Mouse (Mus musculus): ENCODE results near the gene Phykpl.
A peak's percentile ranks its signal among the peaks of the same experiment; 100 is the strongest.

The Phykpl gene

DNA sequence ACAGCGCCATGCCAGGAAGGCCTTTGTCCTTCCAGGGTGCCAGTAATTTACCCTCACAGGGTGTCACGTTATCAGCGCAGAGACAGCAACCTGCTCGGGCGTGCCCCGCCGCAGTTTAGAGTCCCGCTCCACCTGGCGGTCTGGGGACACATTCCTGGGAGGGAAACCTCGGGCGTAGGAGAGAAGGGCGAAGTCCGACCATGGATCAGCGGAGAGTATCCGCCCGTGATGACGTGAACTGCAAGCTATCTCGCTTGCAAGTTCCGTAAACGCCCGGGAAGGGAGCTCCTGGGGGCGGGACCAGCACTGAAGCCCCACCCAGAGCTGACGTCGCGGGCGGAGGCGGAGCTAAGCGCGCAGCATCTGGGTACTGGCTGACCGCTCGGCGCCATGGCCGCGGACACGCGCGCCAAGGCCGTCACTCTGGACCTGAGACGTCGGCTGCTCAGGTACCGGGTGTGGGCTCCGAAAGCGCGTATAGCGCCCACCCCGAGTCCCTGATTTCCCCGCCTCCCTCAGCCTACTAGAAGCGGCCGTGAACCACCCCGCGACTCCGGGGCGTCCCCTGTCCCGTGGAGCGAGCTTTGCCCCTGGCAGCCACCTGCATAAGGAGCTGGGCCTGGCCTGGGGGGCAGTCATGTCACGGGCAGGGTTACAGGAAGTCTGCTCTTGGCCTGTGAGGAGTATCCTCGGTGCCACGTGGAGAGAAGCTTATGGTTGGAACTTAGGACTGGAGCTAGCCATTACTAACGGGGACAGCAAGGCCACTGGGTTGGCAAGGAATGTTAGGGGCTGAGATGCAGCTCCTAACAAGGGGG lies at the start of gene Phykpl:
Gene Phykpl (plus strand): TSS at position 327 of the 818 bp plus-strand sequence.
- DNase-seq, result peak; percentile 97 to 98

DNA sequence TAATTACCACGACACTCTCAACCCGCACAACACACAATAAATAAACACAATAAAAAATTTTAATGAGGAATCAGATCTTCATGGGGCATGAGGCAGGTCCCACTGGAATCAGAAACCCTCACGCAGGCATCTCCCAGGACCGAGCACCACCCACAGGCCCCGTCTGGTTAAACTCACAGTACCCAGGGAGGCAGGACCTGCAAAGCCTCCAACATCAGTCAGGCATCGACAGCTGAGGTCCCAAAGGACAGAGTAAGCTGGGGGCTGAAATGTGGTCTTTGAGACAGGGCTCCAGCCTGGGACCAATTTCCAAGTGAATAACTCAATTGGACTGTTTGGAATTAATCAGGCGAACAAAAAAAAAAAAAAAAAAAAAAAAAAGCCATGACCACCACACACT lies 46.2 kb upstream of the Phykpl start:
- no peak for DNase-seq

DNA sequence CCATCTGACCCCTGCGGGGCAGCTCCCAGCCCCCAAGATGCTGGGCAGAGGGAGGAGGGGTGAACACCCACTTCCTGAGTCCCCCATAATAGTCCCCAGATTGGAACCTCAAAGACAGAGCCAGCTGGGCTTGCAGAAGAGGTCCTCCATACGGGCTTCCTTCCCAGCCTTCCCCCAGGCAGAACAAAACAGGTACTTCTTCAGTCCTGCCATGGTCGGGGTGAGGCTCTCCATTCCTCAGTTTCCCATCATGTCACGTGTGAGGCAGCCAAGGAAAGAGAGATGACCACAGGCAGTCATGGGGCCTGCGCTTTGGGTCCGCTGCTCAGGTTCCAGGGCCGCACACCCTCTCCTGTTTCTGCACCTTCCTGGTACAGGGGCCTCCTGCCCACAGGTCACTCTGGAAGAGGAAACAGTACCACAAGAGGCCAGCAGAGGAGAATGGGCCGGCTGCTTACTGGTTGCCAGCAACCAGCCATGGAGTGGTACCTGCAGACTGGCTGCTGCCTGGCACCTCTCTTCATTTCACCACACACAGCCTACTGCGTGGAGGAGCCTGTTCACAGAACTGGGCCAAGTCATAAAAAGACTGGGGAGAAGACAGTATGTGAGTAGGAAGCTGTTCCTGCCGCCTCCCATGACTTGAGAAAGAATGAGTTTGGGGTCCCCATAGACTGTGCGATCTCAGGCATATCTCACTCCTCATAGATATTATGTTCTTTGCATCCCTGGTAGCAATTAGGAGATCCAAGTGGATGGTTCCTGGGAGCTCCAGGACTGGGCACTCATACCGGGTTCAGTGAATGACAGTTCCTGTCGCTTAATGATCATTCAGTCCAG lies 45.4 kb upstream of the Phykpl start:
- peak in 1 of 2 experiments; percentile 4 for DNase-seq

GRCm38 (mm10) chr11:51539759-51540282 lies 44.7 kb upstream of the Phykpl start:
- peak; percentile 92 for DNase-seq

DNA sequence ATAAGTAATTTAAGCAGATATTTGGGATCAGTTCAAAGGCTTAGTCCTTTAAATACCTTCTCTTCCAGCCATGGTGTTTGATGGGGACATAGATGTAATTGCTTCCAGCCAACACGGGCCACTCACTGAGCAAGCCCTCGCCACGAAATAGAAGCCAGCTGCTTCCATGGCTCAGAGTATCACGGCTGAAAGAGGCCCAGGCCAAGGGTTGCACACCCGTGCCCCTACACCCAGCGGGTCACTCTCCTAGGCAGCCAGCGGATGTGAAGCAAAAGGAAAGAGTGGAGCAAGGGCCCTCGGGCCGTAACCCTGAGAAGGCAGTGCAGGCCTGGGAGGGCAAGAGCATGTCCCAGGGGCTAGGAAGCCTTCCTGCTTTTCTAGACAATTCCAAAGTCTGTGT lies 42.1 kb upstream of the Phykpl start:
- DNase-seq, result no peak

DNA sequence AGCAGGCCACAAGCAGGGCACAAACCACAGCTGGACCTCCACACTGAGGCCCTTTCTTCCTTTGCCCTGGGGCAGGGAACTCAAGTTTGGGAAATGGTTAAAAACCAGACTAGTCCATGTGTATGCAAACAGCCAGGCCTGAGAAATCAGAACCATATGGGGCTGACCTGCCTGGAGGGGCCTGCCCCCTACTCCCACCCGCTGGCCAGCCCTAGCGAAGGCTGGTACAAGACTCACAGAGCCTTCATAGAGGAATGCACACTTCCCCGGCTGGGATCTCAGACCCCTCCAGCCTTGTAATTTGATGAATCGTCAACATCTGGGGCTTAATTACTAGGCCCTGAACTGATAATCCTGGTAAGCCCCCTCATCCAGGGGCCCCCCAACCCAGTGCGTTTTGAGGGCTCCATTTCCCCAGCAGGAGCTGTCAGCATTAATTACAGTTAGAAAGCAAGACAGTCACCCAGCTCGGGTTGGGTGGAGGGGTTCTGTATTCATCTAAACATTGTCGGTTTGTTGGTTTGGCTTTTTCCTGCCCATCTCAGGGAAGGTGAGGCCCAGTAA lies 41.0 kb upstream of the Phykpl start:
- no peak for DNase-seq

DNA sequence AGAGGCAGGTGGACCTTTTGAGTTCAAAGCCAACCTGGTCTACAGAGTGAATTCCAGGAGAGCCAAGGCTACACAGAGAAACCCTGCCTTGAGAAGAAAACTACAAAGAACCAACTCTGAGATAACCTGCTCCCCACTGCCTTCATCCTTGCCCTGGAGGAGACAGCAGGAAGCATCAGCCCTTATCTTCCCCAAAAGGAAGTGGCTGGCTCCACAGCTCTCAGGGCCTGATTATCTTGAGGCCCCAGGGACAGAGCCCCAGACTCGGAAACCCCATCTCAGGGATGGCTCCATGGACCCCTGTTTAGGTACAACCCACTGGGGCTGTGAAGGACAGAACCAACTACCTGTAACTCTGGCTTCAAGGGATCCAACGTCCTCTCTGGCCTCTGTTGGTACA lies 40.1 kb upstream of the Phykpl start:
- DNase-seq, result no peak

GRCm38 (mm10) chr11:51545811-51546210 lies 38.7 kb upstream of the Phykpl start:
- DNase-seq, result no peak

DNA sequence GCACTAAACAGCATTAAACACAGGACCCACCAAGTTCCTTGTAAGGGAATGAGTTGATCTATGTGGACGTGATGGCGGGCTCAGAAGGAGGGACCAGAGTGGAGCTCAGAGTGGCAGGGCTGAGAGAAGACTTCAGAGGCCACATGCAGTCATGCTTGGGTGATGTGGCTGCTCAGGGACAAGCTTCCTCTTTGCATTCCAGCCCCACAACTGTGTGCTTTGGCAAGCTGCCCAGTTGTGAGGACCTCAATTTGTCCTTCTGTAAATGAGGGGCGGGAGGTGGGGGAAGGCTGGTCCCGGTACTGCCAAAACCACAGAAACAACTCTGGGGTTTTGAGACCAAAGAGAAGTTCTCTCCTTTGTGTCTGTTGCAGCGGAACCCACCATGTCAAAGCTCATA lies 33.3 kb upstream of the Phykpl start:
- no peak for DNase-seq

GRCm38 (mm10) chr11:51552091-51552490 lies 32.5 kb upstream of the Phykpl start:
- no peak for DNase-seq

- DNase-seq, result no peak
Observed at GRCm38 (mm10) chr11:51554590-51554989, 30.0 kb upstream of the Phykpl start.

- no peak for DNase-seq
Observed at GRCm38 (mm10) chr11:51555066-51555465, 29.5 kb upstream of the Phykpl start.

DNA sequence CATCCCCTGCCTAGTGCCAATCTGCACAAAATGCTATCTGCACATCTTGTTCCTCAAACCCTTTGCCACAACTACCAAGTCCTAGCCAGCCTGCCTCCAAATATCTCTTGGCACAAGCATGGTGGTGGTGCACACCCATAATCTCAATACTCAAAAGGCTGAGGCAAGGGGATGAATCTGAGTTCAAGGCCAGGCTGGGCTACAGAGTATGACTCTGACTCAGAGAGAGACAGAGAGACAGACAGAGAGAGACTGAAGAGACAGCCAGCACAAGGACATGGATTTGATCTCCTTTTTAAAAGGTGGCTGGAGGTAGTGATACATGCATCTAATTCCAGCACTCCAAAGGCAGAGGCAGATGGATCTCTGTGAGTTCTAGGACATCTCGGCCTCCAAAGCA lies 21.3 kb upstream of the Phykpl start:
- DNase-seq, result no peak

- no peak for DNase-seq
Observed at GRCm38 (mm10) chr11:51565062-51565461, 19.5 kb upstream of the Phykpl start.

GRCm38 (mm10) chr11:51565951-51566350 lies 18.6 kb upstream of the Phykpl start:
- DNase-seq, result no peak

GRCm38 (mm10) chr11:51568801-51569200 lies 15.8 kb upstream of the Phykpl start:
- no peak for DNase-seq

- no peak for DNase-seq
Observed at GRCm38 (mm10) chr11:51576454-51576853, 8.1 kb upstream of the Phykpl start.

- no peak for DNase-seq
Observed at GRCm38 (mm10) chr11:51577587-51577986, 7.0 kb upstream of the Phykpl start.

GRCm38 (mm10) chr11:51579024-51579423 lies 5.5 kb upstream of the Phykpl start:
- DNase-seq, result no peak

DNA sequence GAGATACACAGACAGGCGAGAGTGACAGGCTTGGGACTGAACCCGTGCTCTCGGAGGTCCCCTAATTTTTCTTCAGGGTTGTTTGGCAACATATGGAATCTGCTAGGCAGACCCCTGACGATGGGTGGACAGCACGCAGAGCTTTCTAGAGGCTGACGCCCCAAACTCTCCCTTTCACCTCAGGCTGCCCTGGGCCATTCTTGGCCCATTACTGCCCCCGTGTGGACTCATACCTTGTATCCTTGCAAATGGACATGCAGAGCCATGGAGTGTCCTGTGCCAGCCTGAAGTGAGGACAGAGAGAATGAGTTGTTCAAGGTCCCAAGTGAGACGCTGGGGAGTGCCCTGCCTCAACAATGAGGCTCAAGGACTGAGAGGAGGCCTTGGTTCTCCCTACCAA lies 1.8 kb upstream of the Phykpl start:
- peak; percentile 73 to 75 for DNase-seq

- no peak for DNase-seq
Observed at GRCm38 (mm10) chr11:51584057-51584430, 513 bp upstream of the Phykpl start.

GRCm38 (mm10) chr11:51585608-51586252 lies 1.2 kb downstream of the Phykpl start:
- no peak for DNase-seq

DNA sequence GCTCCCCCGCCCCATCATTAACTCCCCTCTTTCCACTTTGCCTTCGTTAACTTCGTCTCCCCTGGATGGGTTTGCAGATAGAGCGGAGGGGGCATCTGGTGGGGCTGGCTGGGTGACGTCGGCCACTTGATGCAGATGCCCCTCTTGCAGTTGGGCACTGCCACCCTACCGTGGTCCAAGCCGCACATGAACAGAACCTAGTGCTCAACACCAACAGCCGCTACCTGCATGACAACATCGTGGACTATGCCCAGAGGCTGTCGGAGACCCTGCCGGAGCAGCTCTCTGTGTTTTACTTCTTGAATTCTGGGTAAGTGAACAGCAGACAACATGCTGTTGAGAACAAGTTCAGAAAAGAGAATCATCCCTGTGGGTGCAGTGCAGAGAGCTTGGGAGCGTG lies 1.9 kb downstream of the Phykpl start:
- no peak for DNase-seq

Measured in cerebellum, adult 18-20 months (tissue).